Mouse (Mus musculus): ENCODE results near the gene Gcgr. TPM values are rescaled to one million over a fixed set of nuclear protein-coding genes. Genes with fewer than 3 reads are reported as not detected.

The Gcgr gene
- 0.81 and 1.3 TPM in 2 replicates for polyA plus RNA-seq (2011; ENCODE audit: insufficient read depth, insufficient read length, low replicate concordance, missing spikeins)

- no peaks in the 10 kb centered on the region; the same call in 1 of the 2 replicates for H3K4me1 ChIP-seq (ENCODE audit: control insufficient read depth, insufficient read depth, low read length)
- no peak within 1 kb of the TSS for H3K4me3 ChIP-seq (replicated peaks; ENCODE audit: control insufficient read depth, low read depth, low read length)
- WGBS: 16% methylated on average over 51 of the region's 62 CpGs
- TF ChIP-seq CTCF (IDR thresholded peaks at IDR 0.05; ENCODE audit: control insufficient read depth, insufficient read depth, low read length): no peak
- TF ChIP-seq POLR2A (IDR thresholded peaks at IDR 0.05; ENCODE audit: borderline replicate concordance, control insufficient read depth, low read depth, low read length): no peak
- H3K27ac ChIP-seq (ENCODE audit: control insufficient read depth, insufficient read depth, low read depth, low read length, poor library complexity): no peak within 1 kb of the TSS
Observed at GRCm38 (mm10) chr11:120530085-120530964, at the start of gene Gcgr. Gene Gcgr (plus strand): TSS chr11:120530699.

GRCm38 (mm10) chr11:120483448-120483934, 47.0 kb upstream of the Gcgr start:
- WGBS: 85% methylated on average over 7 of the region's 7 CpGs
- Histone ChIP-seq H3K4me3 (replicated peaks; ENCODE audit: control insufficient read depth, low read depth, low read length) (no peak overlapping the region), H3K27ac (ENCODE audit: control insufficient read depth, insufficient read depth, low read depth, low read length, poor library complexity) (no peak overlapping the region)

GRCm38 (mm10) chr11:120484265-120484981, 46.1 kb upstream of the Gcgr start, which contains the start of gene Mrpl12:
Gene Mrpl12 (plus strand): TSS chr11:120484613.
- H3K27ac ChIP-seq (ENCODE audit: control insufficient read depth, insufficient read depth, low read depth, low read length, poor library complexity): peak within 1 kb of the TSS; percentile 37
- no peaks in the 10 kb centered on the region for H3K4me1 ChIP-seq (ENCODE audit: control insufficient read depth, insufficient read depth, low read length)
- under 1% methylated on average over 60 of the region's 60 CpGs for WGBS
- peak; percentile 73 for TF ChIP-seq POLR2A (IDR thresholded peaks at IDR 0.05; ENCODE audit: borderline replicate concordance, control insufficient read depth, low read depth, low read length)
- TF ChIP-seq CTCF (IDR thresholded peaks at IDR 0.05; ENCODE audit: control insufficient read depth, insufficient read depth, low read length): no peak
- H3K4me3 ChIP-seq (replicated peaks; ENCODE audit: control insufficient read depth, low read depth, low read length): peak within 1 kb of the TSS; percentile 72

More at GRCm38 (mm10) chr11:120483448-120483934, 47.0 kb upstream of the Gcgr start:
- H3K4me1 ChIP-seq (ENCODE audit: control insufficient read depth, insufficient read depth, low read length): no peaks in the 10 kb centered on the region
- TF ChIP-seq CTCF (IDR thresholded peaks at IDR 0.05; ENCODE audit: control insufficient read depth, insufficient read depth, low read length) (no peak), POLR2A (IDR thresholded peaks at IDR 0.05; ENCODE audit: borderline replicate concordance, control insufficient read depth, low read depth, low read length) (no peak)

GRCm38 (mm10) chr11:120485251-120485650, 45.2 kb upstream of the Gcgr start:
- 10% methylated on average over 10 of the region's 10 CpGs for WGBS
- Histone ChIP-seq H3K27ac (ENCODE audit: control insufficient read depth, insufficient read depth, low read depth, low read length, poor library complexity) (no peak overlapping the region), H3K4me1 (ENCODE audit: control insufficient read depth, insufficient read depth, low read length) (no peaks in the 10 kb centered on the region)

GRCm38 (mm10) chr11:120488516-120488915, 42.0 kb upstream of the Gcgr start:
- TF ChIP-seq POLR2A (IDR thresholded peaks at IDR 0.05; ENCODE audit: borderline replicate concordance, control insufficient read depth, low read depth, low read length) (no peak), CTCF (IDR thresholded peaks at IDR 0.05; ENCODE audit: control insufficient read depth, insufficient read depth, low read length) (no peak)
- H3K27ac ChIP-seq (ENCODE audit: control insufficient read depth, insufficient read depth, low read depth, low read length, poor library complexity): no peak overlapping the region
- H3K4me3 ChIP-seq (replicated peaks; ENCODE audit: control insufficient read depth, low read depth, low read length): no peak overlapping the region
- WGBS: 75% methylated on average over 4 of the region's 4 CpGs
- H3K4me1 ChIP-seq (ENCODE audit: control insufficient read depth, insufficient read depth, low read length): peaks cover 3% of the 10 kb centered on the region; the same call in 1 of the 2 replicates

More at GRCm38 (mm10) chr11:120485251-120485650, 45.2 kb upstream of the Gcgr start:
- TF ChIP-seq POLR2A (IDR thresholded peaks at IDR 0.05; ENCODE audit: borderline replicate concordance, control insufficient read depth, low read depth, low read length): no peak
- TF ChIP-seq CTCF (IDR thresholded peaks at IDR 0.05; ENCODE audit: control insufficient read depth, insufficient read depth, low read length): no peak
- H3K4me3 ChIP-seq (replicated peaks; ENCODE audit: control insufficient read depth, low read depth, low read length): peak overlapping the region; percentile 72

GRCm38 (mm10) chr11:120489054-120489761, 41.3 kb upstream of the Gcgr start:
- no peak overlapping the region for H3K4me3 ChIP-seq (replicated peaks; ENCODE audit: control insufficient read depth, low read depth, low read length)
- peaks cover 3% of the 10 kb centered on the region; the same call in 1 of the 2 replicates for H3K4me1 ChIP-seq (ENCODE audit: control insufficient read depth, insufficient read depth, low read length)
- WGBS: 55% methylated on average over 4 of the region's 4 CpGs
- no peak overlapping the region for H3K27ac ChIP-seq (ENCODE audit: control insufficient read depth, insufficient read depth, low read depth, low read length, poor library complexity)
- TF ChIP-seq CTCF (IDR thresholded peaks at IDR 0.05; ENCODE audit: control insufficient read depth, insufficient read depth, low read length) (peak; percentile 88), POLR2A (IDR thresholded peaks at IDR 0.05; ENCODE audit: borderline replicate concordance, control insufficient read depth, low read depth, low read length) (no peak)

- H3K4me3 ChIP-seq (replicated peaks; ENCODE audit: control insufficient read depth, low read depth, low read length): no peak overlapping the region
- TF ChIP-seq POLR2A (IDR thresholded peaks at IDR 0.05; ENCODE audit: borderline replicate concordance, control insufficient read depth, low read depth, low read length) (no peak), CTCF (IDR thresholded peaks at IDR 0.05; ENCODE audit: control insufficient read depth, insufficient read depth, low read length) (no peak)
- 32% methylated on average over 4 of the region's 4 CpGs for WGBS
- H3K4me1 ChIP-seq (ENCODE audit: control insufficient read depth, insufficient read depth, low read length): peaks cover 3% of the 10 kb centered on the region; the same call in 1 of the 2 replicates
- no peak overlapping the region for H3K27ac ChIP-seq (ENCODE audit: control insufficient read depth, insufficient read depth, low read depth, low read length, poor library complexity)
Observed at GRCm38 (mm10) chr11:120490291-120491046, 40.0 kb upstream of the Gcgr start.

Measured in bone marrow, adult 2 months (tissue).